Mouse (Mus musculus) midbrain, postnatal 0 days (tissue): ENCODE results near the gene Csnk1g2. TPM values are rescaled to one million over a fixed set of nuclear protein-coding genes. Genes with fewer than 3 reads are reported as not detected.
A peak's percentile ranks its signal among the peaks of the same experiment; 100 is the strongest.

Experiments
- ATAC-seq: fragments of 200-750 bp; cut with Nextera tagmentation; 2 replicates; pipeline ENCODE4 v1.8.0; 2017; ENCODE audit warnings: moderate number of reproducible peaks, mild to moderate bottlenecking, moderate TSS enrichment, moderate library complexity; ENCODE audit not compliant: low FRiP score
- DNase-seq: peaks from one replicate; pipeline ENCODE4 v3.0.0-alpha.2; 2015; ENCODE audit warnings: low spot score
- H3K27ac ChIP-seq: fragments of 300-500 bp; sonication (generic); 2 replicates; pipeline ENCODE4 v1.5.1; 2014; ENCODE audit warnings: low read depth, mild to moderate bottlenecking, low read length, mixed read lengths
- H3K27me3 ChIP-seq: fragments of 300-500 bp; sonication (generic); 2 replicates; pipeline ENCODE4 v1.6.1; 2014; ENCODE audit warnings: low read length, control low read depth, mixed read lengths; ENCODE audit not compliant: insufficient read depth
- H3K36me3 ChIP-seq: fragments of 300-500 bp; sonication (generic); 2 replicates; pipeline ENCODE4 v1.6.1; 2014; ENCODE audit warnings: low read length, control low read depth, mixed read lengths; ENCODE audit not compliant: insufficient read depth
- H3K4me1 ChIP-seq: fragments of 300-500 bp; sonication (generic); 2 replicates; pipeline ENCODE4 v1.6.1; 2014; ENCODE audit warnings: mild to moderate bottlenecking, control low read depth, antibody characterized with exemption, low read length, mixed read lengths; ENCODE audit not compliant: insufficient read depth
- H3K4me2 ChIP-seq: fragments of 300-500 bp; sonication (generic); 2 replicates; pipeline ENCODE4 v1.6.1; 2014; ENCODE audit warnings: low read depth, mild to moderate bottlenecking, low read length, mixed read lengths; ENCODE audit not compliant: poor library complexity, severe bottlenecking
- H3K4me3 ChIP-seq: fragments of 300-500 bp; sonication (generic); 2 replicates; pipeline ENCODE4 v1.5.1; 2014; ENCODE audit warnings: low read depth, mild to moderate bottlenecking, low read length, moderate library complexity
- H3K9ac ChIP-seq: fragments of 300-500 bp; sonication (generic); replicated peaks from 2 replicates; pipeline ENCODE4 v1.6.1; 2014; ENCODE audit warnings: mild to moderate bottlenecking, low read length, moderate library complexity, mixed read lengths; ENCODE audit not compliant: poor library complexity, severe bottlenecking
- H3K9me3 ChIP-seq: fragments of 300-500 bp; sonication (generic); 2 replicates; pipeline ENCODE4 v1.6.1; 2016; ENCODE audit warnings: low read length, control low read depth
- CTCF ChIP-seq: IDR thresholded peaks from 2 replicates; pipeline ENCODE4 v1.5.1; 2016; ENCODE audit warnings: antibody characterized with exemption, mild to moderate bottlenecking
- WGBS: fragments of 180-500 bp; shearing (Covaris S2); extraction: QIAGEN DNeasy Blood & Tissue Kit; methylation state at CpG from one replicate; pipeline ENCODE4 v1.1.7; 2014; 5-methylcytosine and 5-hydroxymethylcytosine counted together
- polyA plus RNA-seq: library from polyadenylated mRNA; unstranded; fragments of >200 nt; fragmentation: Nextera tagmentation; extraction: Ambion mirVana; gene quantifications from 2 replicates; pipeline ENCODE4 v1.2.1, GENCODE M21; 2015
- total RNA-seq: library from RNA; depleted of rRNA; stranded (reverse); fragments of >200 nt; gene quantifications from 2 replicates; pipeline ENCODE4 v1.2.3, GENCODE M21; 2014

Csnk1g2 gene
- total and polyA plus RNA-seq, 2 experiments from 2014 or later: 93.3 to 146 TPM

DNA sequence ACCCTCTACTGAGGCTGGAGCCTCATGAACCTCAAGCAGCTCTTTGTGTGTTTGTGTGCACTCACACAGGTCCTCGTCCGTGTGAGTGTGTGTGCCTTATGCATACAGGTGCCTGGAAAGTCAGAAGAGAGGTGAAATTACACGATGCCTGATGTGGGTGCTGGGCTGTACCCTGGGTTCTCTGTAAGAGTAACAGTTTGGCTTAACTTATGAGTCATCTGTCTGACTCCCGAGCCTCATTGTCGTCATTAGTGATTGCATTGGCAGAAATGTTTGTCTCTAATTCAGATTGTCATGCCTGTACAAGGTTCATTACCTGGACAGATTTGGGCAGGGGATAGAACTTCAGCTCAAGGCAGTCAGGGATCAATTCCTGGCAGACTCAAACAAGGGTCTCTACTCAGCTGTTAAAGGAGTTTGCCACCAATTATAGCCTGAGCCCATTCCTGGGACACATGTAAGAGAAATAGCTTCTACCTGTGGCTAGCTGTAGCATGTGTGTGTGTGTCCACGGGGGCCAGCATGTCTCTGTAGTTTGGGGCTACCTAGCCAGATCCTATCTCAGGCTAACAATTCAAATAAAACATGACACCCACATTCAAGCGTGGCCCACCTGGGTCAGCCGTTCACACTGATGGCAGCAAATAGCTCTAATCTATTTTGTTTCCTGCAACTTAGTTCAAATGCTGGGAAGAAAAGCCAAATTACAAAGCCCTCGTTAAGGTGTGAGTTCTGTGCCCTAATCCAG, 54.7 kb downstream of the Csnk1g2 start:
- Histone ChIP-seq H3K27ac (peak overlapping the region; percentile 97), H3K4me2 (peak overlapping the region; percentile 88), H3K36me3 (peaks cover 3% of the 10 kb centered on the region), H3K9me3 (no peaks in the 10 kb centered on the region), H3K4me3 (peak overlapping the region; percentile 96), H3K4me1 (peaks cover 22% of the 10 kb centered on the region), H3K27me3 (no peaks in the 10 kb centered on the region), H3K9ac (peak overlapping the region; percentile 71)
- no peak for TF ChIP-seq CTCF
- 42% methylated on average over 9 of the region's 9 CpGs for WGBS
- DNase-seq (no peak), ATAC-seq (peak; percentile 1; the same call in 1 of the 2 replicates)

DNA sequence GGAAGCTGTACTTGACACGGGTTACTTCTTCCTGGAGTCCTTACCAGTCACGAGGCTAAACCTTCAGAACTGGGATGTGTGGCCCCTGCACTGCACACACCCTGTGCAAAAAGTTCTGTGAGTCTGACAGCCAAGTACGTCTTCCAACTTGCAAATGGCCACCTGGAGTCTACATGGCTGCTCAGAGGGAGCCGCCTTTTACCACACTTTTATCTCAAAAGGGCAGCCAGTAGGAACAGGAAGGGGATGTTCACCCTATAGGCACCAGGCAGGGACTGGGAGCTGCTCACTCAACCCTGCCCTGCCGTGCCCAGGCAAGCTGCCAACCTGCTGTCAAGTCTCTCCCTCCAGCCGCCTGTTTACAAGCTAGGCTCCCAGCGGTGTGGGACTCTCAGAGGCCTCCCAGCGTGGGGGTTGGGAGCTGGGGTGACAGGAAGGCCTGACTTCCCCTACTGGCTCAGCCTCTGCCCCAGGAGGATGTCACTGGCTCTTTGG, 55.4 kb downstream of the Csnk1g2 start, which contains the start of gene Mknk2:
TSS of gene Mknk2 (minus strand) at position 171 of the 495 bp plus-strand sequence.
- H3K9ac ChIP-seq: peak within 1 kb of the TSS; percentile 71
- no peaks in the 10 kb centered on the region for H3K27me3 ChIP-seq
- DNase-seq: peak; percentile 88
- TF ChIP-seq CTCF: no peak
- peak within 1 kb of the TSS; percentile 97 for H3K27ac ChIP-seq
- 19% methylated on average over 8 of the region's 8 CpGs for WGBS
- H3K4me3 ChIP-seq: peak within 1 kb of the TSS; percentile 96
- no peak for ATAC-seq
- H3K36me3 ChIP-seq: no peaks in the 10 kb centered on the region
- H3K9me3 ChIP-seq: no peaks in the 10 kb centered on the region
- peak within 1 kb of the TSS; percentile 88 for H3K4me2 ChIP-seq
- H3K4me1 ChIP-seq: peaks cover 22% of the 10 kb centered on the region

DNA sequence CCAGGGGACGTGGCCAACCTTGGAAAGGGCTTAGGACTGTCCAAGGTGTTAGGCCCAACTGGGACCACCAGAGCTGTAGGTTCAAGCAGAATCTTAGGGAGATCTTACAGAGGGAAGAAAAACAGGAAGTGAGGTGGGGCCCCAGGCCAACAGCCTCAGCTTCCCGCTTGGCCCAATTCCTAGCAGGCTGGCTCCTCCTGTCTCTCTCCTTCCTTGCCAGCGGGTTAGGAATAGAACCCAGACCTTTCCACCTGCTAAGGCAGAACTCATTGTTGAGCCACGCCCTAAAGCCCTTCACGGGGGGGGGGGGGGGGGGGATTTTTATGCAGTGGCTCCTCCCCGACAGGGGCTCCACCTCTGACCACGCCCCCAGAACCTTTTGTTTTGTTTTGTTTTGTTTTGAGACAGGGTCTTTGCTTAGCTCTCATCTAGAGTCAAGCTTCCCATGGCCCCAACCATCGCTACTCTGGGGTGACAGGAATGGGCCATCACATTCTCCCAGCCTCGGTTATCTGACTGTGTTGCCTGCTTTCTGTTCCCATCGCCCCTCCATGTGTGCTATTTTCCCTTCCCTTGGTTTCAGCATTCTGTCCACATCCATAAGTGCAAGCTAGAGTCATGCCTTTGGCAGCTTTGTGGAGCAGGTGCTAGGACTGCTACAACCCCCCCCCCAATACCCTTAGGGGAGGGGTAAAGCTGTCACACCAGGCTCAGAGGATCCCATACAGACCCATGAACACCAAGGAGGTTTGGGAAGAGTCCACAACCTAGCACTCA, 56.2 kb downstream of the Csnk1g2 start:
- TF ChIP-seq CTCF: no peak
- WGBS: 60% methylated on average over 8 of the region's 10 CpGs
- Histone ChIP-seq H3K9ac (no peak overlapping the region), H3K36me3 (peaks cover 6% of the 10 kb centered on the region; the same call in 1 of the 2 replicates), H3K27me3 (no peaks in the 10 kb centered on the region), H3K4me1 (peaks cover 21% of the 10 kb centered on the region), H3K4me3 (no peak overlapping the region), H3K27ac (peak overlapping the region; percentile 97), H3K4me2 (no peak overlapping the region), H3K9me3 (no peaks in the 10 kb centered on the region)
- ATAC-seq: no peak
- no peak for DNase-seq

DNA sequence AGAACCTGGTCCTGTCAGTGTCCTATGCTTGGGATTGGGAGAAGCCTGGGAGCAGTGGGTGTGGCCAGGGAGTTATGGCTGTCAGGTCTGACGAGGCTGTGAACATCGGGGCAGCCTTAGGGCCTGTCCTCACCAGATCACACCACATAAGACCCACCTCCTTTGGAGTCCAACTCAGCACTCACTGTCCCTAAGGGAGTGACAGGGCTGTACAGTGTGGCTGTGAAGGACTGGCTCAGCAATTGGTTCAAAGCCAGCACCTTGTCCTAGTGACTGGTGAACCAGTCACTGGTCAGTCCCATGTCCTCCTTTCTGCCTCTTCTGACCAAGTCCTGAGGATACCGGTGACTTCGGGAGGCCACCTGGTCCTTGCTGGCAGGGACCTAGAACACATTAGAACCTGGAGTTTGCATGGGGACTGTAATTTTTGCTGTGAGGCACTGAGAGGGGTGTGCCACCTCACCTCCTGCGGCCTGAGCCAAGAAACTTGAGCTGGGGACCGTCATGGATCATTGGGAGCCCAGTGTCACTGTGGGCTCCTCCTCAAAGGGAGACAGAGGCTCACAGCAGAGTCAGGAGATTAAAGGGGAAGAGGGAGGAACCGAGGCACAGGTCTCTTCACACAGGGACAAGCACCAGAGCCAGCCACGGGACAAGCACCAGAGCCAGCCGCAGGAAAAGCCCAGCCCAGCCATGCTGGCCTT, 57.1 kb downstream of the Csnk1g2 start:
- Histone ChIP-seq H3K4me3 (no peak overlapping the region), H3K27ac (no peak overlapping the region)
- no peak for TF ChIP-seq CTCF

DNA sequence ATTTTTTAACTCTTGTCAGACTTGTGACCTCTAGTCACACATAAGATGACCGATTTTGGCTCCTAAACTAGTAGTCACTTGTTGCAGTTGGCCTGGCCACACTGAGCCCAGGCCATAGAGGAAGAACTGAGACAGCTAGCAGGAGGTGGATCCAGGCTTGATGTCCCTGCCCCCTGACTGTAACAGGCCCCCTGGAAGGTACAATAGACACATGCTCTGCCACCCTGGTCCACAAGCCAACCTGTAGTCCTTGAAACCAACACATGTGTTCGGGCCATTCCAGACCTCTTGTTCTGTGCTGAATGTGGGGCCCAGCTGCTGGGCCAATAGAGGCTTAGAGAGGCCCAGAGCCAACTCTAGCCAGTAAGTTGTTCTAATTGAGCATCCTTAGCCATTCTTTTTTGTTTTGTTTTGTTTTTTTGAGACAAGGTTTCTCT, 57.6 kb downstream of the Csnk1g2 start:
- H3K4me2 ChIP-seq: no peak overlapping the region
- no peak overlapping the region for H3K27ac ChIP-seq
- no peaks in the 10 kb centered on the region for H3K9me3 ChIP-seq
- 76% methylated on average over 2 of the region's 2 CpGs for WGBS
- DNase-seq (no peak), ATAC-seq (no peak)
- peaks cover 16% of the 10 kb centered on the region for H3K36me3 ChIP-seq
- H3K9ac ChIP-seq: no peak overlapping the region
- no peaks in the 10 kb centered on the region for H3K27me3 ChIP-seq
- no peak overlapping the region for H3K4me3 ChIP-seq
- H3K4me1 ChIP-seq: peaks cover 7% of the 10 kb centered on the region; the same call in 1 of the 2 replicates
- TF ChIP-seq CTCF: no peak

More for the DNA sequence above, 57.1 kb downstream of the Csnk1g2 start:
- no peak for DNase-seq
- no peak overlapping the region for H3K4me2 ChIP-seq
- H3K36me3 ChIP-seq: peaks cover 12% of the 10 kb centered on the region; the same call in 1 of the 2 replicates
- no peak for ATAC-seq
- H3K9me3 ChIP-seq: no peaks in the 10 kb centered on the region
- H3K4me1 ChIP-seq: peaks cover 11% of the 10 kb centered on the region
- 58% methylated on average over 9 of the region's 9 CpGs for WGBS
- no peaks in the 10 kb centered on the region for H3K27me3 ChIP-seq
- no peak overlapping the region for H3K9ac ChIP-seq
